Mouse (Mus musculus) brown adipose tissue, adult 24 weeks (tissue): ENCODE results near the gene Scd1. TPM values are rescaled to one million over a fixed set of nuclear protein-coding genes. Genes with fewer than 3 reads are reported as not detected.

Experiments used
- H3K27ac ChIP-seq: fragments of 200-500 bp; replicated peaks from 2 replicates; pipeline ENCODE4 v1.5.1; 2012; ENCODE audit warnings: low read depth, mild to moderate bottlenecking, low read length
- H3K4me1 ChIP-seq: fragments of 200-500 bp; 2 replicates; pipeline ENCODE4 v1.6.1; 2012; ENCODE audit warnings: low read length, mixed read lengths; ENCODE audit not compliant: control insufficient read depth, insufficient read depth, insufficient read length
- H3K4me3 ChIP-seq: fragments of 200-500 bp; 2 replicates; pipeline ENCODE4 v1.5.1; 2012; ENCODE audit warnings: low read depth, mild to moderate bottlenecking, low read length, moderate library complexity; ENCODE audit not compliant: insufficient read depth
- polyA plus RNA-seq: library from polyadenylated mRNA; stranded (reverse); fragments of >200 nt; gene quantifications from 2 replicates; pipeline ENCODE4 v1.2.4, GENCODE M21; 2012; ENCODE audit not compliant: missing spikeins, insufficient read depth, insufficient read length

Gene Scd1
- polyA plus RNA-seq, 1 experiment = 38,636 TPM

DNA sequence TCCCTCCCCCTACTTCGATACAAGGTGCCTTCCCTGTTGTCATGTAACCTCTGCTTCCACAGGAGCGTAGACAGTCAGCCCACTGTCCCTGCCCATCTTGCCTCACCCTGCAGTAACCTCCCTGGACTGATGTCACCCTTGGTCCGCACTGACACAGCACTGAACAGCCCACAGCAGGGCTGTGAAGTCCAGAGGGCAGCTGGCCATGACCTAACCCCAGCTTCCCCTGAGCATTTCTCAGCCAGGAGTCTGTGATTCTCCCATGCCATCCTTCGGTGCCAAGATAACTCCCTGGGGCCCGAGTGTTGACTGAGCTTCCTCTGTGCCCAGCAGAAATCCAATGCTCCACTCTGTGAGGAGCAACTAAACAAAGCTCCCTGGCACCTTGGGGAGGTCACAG lies 8.6 kb upstream of the Scd1 start:
- peaks cover 5% of the 10 kb centered on the region; the same call in 1 of the 2 replicates for H3K4me1 ChIP-seq
- peak overlapping the region; percentile 21 for H3K27ac ChIP-seq
- no peak overlapping the region for H3K4me3 ChIP-seq

GRCm38 (mm10) chr19:44415464-44415863 lies 7.8 kb upstream of the Scd1 start:
- Histone ChIP-seq H3K4me3 (no peak overlapping the region), H3K27ac (no peak overlapping the region), H3K4me1 (peaks cover 5% of the 10 kb centered on the region; the same call in 1 of the 2 replicates)

DNA sequence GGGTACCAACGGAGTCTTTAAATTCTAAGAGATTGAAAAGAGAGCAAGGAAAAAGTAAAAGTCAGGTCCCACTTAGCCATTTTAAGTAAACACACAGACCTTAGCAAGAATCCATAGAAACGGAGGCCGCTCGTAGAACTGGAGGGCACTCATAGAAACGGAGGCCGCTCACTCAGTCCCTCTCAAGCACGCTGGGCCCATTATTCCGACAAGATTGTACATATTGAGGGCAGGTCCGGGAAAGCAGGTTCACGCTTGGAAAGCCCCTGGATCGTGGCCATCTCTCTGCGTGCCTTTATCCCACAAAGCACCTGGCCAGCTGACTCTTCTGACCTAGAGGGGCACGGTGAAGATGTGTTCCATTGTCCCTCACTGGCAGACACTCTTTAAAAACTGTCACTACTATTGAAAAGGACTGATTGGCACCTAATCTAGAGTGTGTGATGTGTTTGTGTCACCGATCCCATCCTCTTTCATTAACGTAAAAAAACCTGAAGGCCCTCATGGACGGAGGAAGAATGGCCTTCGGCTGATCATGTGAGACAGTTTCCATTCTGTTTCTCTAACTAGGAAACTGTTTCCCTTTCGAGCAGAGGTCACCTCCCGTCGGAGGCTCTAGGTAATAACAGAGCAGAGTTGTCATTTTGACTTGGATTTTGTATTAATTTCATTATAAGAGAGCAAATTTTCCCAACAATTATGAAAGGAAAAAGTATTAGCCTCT lies 2.8 kb upstream of the Scd1 start:
- H3K4me1 ChIP-seq = peaks cover 10% of the 10 kb centered on the region; the same call in 1 of the 2 replicates
- no peak overlapping the region for H3K4me3 ChIP-seq
- H3K27ac ChIP-seq = no peak overlapping the region

GRCm38 (mm10) chr19:44408595-44408994 lies 916 bp upstream of the Scd1 start:
- Histone ChIP-seq H3K4me3 (peak overlapping the region; percentile 49), H3K4me1 (peaks cover 8% of the 10 kb centered on the region; the same call in 1 of the 2 replicates), H3K27ac (peak overlapping the region; percentile 61)

DNA sequence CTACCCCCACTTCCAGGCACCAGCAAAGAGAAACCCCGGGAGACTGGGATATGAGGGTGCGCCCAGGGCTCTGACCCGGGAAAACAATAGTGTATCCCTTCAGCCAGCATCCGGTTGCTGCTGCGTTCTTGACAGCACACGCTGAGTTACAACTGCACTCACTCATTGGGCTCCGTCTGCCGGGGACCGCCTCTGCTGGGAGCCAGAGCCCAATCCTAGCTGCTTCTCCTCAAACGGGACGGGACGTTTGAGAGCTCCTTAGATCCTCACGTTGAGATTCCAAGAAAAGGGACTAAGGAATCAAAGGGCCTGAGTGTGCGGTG lies 505 bp upstream of the Scd1 start:
- H3K4me3 ChIP-seq = peak overlapping the region; percentile 49
- H3K27ac ChIP-seq = peak overlapping the region; percentile 61
- H3K4me1 ChIP-seq = peaks cover 8% of the 10 kb centered on the region; the same call in 1 of the 2 replicates

DNA sequence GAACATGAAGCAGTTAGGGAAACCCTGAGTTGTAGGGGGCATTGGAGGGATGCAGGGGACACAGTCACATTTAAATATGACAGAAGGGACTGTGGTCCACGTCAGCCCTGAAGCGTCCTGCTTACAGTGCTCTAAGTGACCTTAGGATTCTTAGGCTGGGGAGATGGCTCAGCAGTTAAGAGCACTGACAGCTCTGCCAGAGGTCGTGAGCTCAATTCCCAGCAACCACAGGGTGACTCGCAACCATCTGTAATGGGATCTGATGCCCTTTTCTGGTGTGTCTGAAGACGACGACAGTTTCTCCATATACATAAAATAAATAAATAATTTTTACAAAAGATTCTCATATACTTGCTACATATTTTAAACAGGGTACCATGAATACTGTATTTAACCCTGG lies 4.1 kb downstream of the Scd1 start:
- H3K27ac ChIP-seq = no peak overlapping the region
- peak overlapping the region; percentile 15; the same call in 1 of the 2 replicates for H3K4me3 ChIP-seq
- peaks cover 6% of the 10 kb centered on the region; the same call in 1 of the 2 replicates for H3K4me1 ChIP-seq

- H3K27ac ChIP-seq = no peak overlapping the region
- no peaks in the 10 kb centered on the region for H3K4me1 ChIP-seq
- no peak overlapping the region for H3K4me3 ChIP-seq
These were observed 7.0 kb downstream of the Scd1 start for GRCm38 (mm10) chr19:44400484-44401197.

- no peaks in the 10 kb centered on the region for H3K4me1 ChIP-seq
- no peak overlapping the region for H3K4me3 ChIP-seq
- H3K27ac ChIP-seq = no peak overlapping the region
These were observed 7.6 kb downstream of the Scd1 start for GRCm38 (mm10) chr19:44400076-44400475.

DNA sequence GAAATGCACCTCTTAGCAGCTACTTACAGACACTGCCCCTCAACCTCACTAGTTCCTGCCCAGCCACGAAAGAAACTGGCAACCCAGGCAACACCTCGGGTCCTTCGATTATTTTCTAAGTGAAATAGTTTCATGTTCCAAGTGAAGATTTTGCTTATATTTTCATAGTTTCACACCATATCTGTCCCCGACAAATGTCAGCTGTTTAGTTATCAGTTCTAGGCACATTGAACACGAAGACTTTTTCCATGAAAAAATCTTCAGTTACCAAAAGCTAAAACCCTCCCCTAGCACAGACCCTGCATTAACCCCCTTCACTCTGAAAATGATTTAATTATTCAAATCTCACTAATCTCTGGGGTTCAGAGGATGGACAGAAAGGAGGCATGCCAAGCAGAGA lies 10.9 kb downstream of the Scd1 start:
- no peak overlapping the region for H3K4me3 ChIP-seq
- H3K27ac ChIP-seq = no peak overlapping the region
- no peaks in the 10 kb centered on the region for H3K4me1 ChIP-seq

GRCm38 (mm10) chr19:44394972-44395371 lies 12.7 kb downstream of the Scd1 start:
- no peak overlapping the region for H3K27ac ChIP-seq
- no peak overlapping the region for H3K4me3 ChIP-seq
- H3K4me1 ChIP-seq = no peaks in the 10 kb centered on the region

GRCm38 (mm10) chr19:44393962-44394422 lies 13.7 kb downstream of the Scd1 start:
- Histone ChIP-seq H3K4me3 (no peak overlapping the region), H3K4me1 (peaks cover under 1% of the 10 kb centered on the region; the same call in 1 of the 2 replicates), H3K27ac (0 out of 2 replicates have a peak overlapping the region, but pooled peaks have one; percentile 10)

DNA sequence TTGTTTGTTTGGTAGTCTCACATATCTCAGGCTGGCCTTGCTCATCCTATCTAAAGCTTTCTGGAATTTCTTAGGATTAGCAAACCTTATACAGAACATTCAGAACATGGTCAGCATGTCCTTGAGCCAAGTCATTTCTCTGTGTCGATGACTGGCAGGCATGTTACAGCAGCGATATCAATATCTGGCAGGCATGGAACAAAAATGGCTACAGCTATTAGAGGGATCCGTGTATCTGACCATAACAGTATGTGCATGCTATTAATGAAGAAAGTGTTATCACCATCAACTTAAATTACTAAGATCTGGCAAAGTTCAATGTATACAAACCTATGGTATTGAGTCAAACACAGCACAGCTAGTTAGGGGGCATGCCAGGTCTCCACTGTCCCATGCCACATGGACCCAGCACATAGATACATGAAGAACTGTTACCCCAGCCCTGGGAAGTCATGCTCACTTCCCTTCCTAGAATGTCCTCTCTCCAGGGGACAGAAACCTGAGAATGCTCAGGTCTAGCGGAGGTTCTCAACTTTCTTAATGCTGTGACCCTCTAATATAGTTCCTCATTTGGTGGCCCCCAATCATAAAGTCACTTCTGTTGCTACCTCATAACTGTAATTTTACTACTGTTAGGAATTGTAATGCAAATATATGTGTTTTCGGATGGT lies 15.2 kb downstream of the Scd1 start:
- Histone ChIP-seq H3K4me1 (peaks cover 7% of the 10 kb centered on the region; the same call in 1 of the 2 replicates), H3K27ac (no peak overlapping the region), H3K4me3 (no peak overlapping the region)

DNA sequence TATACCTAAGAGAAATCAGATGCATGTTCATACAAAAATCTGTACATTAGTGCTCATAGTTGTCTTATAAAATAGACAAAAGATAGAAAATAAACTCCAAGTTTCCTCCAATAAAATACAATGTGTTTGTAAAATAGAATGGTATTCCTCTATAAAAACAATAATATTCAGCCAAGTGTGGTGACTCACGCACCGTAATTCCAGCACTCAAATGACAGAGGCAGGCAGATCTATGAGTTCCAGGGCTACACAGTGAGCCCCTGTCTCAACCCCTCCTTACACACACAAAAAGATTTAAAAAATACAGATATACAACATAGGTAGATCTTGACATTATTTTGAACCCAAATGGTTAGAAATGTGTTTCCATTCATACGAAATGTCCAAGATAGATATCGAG lies 15.8 kb downstream of the Scd1 start:
- Histone ChIP-seq H3K4me3 (no peak overlapping the region), H3K4me1 (peaks cover 7% of the 10 kb centered on the region; the same call in 1 of the 2 replicates), H3K27ac (no peak overlapping the region)

DNA sequence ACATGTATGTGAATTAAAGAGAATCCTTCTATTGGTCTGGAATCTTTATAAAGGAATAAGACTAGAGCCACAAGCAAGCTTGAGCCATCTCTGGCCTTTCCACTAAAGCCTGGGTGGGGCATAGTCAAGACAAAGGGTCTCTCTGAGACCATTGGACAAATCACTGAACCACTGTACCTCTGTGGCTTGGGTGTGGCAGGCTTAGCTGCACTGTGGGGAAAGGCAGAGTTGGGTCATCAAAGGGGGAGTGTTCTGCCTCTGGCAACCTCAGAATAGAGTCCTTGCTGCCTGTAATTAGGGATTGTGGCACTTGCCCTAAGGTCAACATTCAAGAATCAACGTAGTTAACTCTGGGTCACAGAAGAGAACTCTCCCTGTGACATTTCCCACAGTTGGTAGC lies 18.2 kb downstream of the Scd1 start:
- no peak overlapping the region for H3K27ac ChIP-seq
- no peak overlapping the region for H3K4me3 ChIP-seq
- peaks cover 7% of the 10 kb centered on the region; the same call in 1 of the 2 replicates for H3K4me1 ChIP-seq
